Mouse (Mus musculus) left cerebral cortex, adult 11 months (tissue): ENCODE results near the gene Nat9.

Source experiments
- DNase-seq: peaks from one replicate; pipeline ENCODE4 v3.0.0; 2022; ENCODE audit warnings: low spot score

Nat9 gene

DNA sequence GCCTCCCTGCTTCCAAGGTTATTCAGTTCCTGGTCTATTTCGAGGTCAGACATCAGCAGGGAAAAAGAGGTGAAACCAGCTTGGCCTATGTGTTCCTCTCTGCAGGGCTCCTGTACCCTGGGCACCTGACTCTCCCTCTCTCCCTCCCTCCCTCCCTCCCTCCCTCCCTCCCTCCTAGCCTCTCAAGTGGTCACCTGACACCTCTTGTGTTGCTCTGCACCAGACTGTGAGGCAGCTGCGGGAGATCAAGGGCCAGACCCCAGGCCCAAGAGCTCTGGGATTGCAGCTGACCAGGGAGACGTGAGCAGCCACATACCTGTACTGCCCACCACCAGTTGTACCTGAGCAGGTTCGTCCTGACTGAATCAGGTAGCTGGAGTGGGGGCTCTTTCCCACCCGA is 27.5 kb upstream of the Nat9 start:
- no peak for DNase-seq

- no peak for DNase-seq
Observed at GRCm38 (mm10) chr11:115212116-115212515, 24.5 kb upstream of the Nat9 start.

GRCm38 (mm10) chr11:115209958-115210357 is 22.3 kb upstream of the Nat9 start:
- DNase-seq: no peak

DNA sequence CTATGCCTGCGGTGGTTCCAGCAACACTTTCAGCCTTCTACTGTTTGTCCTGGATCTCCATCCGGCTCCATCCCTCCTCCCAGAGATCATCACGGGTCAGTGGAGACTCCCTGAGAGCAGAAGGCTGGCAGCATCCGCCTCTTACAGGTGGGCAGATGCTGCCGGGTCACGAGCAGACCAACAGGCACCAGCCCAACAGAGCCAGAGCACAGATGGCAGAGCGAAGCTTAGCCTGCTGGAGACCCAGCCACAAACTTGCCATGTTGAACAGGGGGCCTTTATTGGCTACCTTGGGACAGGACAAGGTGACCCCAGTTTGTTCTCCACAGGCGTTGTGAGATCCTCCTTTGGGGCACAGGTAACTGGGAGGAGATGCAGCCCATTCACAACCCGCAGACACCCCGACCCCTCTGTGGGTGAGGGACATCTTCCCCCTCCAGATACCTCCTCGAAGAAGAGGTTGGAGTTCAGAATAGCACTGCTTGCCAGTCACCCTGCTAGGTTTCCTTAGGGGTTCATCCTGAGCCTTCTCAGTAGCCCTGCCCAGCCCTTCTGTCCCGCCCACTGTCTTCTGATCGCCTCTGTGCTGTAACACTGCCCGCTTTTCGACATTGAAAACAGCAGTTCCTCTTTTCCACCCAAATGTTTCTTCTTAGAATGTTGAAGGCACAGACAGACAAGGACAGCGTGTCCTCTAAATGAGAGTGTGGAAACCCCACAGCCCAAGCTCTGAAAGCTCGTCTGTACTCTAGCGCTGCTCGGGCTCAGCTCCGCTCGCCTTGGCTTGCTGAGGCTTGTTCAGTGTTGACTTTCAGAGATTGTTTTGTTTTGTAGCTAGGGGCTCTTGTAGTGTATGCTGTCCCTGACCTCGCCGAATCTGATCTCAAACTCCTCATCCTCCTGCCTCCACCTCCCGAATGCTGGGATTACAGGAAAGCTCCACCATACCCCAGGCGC is 21.4 kb upstream of the Nat9 start:
- no peak for DNase-seq

GRCm38 (mm10) chr11:115208126-115208525 is 20.5 kb upstream of the Nat9 start:
- no peak for DNase-seq

- no peak for DNase-seq
Observed at GRCm38 (mm10) chr11:115202756-115203155, 15.1 kb upstream of the Nat9 start.

GRCm38 (mm10) chr11:115202316-115202715 is 14.7 kb upstream of the Nat9 start:
- DNase-seq: no peak

DNA sequence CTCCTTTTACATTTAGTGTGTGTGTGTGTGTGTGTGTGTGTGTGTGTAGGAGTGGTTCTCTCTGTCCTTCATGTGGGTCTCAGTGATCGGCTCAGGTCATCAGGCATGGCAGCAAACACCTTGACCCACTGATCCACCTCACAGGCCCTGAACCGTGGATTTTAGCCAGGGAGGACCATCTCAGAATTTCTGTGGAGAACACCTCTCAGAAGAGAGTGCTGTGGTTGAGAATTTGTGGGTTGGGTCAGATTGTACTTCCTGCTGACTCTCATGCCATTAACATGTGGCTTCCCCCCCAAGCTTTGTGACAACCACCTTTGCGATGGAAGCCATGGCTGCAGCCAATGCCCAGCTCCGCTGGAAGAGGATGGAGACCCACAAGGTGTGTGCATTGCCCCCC is 12.9 kb upstream of the Nat9 start:
- DNase-seq: no peak

- DNase-seq: no peak
Observed at GRCm38 (mm10) chr11:115198932-115199384, 11.3 kb upstream of the Nat9 start.

GRCm38 (mm10) chr11:115197558-115197957 is 9.9 kb upstream of the Nat9 start:
- no peak for DNase-seq

DNA sequence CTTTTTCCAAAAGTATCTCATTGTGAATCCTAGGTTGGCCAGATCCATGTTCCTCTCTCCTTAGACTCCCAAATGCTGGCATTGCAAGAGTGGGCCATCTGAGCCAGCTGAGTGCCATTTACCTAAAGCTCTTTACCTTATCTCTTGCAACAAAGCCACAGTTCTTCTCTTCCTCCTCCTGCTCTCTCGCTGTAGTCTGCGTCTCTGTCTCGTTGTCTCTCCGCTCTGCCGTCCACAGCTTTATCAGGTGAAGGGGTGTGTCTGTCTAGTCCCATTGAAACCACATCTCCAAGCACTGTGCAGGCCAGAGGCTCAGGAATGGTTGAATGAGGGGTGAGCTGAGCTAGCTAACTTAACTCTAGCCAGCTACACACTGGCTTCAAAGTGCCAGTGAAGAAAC is 8.3 kb upstream of the Nat9 start:
- DNase-seq: no peak

- no peak for DNase-seq
Observed at GRCm38 (mm10) chr11:115194693-115195092, 7.0 kb upstream of the Nat9 start.

DNA sequence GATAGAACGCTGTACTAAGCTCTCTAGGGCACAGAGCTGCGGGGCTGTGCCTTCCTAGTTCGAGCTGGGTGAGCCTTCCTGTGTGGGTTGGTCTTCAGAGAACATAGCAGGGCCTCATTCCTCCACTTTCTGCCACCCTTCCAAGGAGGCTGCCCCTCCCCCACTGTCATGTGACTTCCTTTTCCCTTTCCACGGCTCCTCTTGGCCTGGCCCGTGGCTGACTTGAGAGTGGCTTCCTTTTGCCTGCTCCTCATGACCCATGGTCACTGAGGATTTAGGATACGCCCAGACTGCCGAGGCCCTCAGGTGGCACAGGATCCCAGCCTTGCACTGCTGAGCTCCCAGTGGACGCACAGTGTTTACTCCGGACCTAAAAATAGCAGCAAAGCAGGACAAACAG is 4.5 kb upstream of the Nat9 start:
- no peak for DNase-seq

- no peak for DNase-seq
Observed at GRCm38 (mm10) chr11:115189304-115189703, 1.6 kb upstream of the Nat9 start.

GRCm38 (mm10) chr11:115188539-115189231 is 1.0 kb upstream of the Nat9 start:
- no peak for DNase-seq

GRCm38 (mm10) chr11:115187224-115187639 is 427 bp downstream of the Nat9 start, which contains the start of gene Tmem104:
TSS of gene Tmem104 (plus strand) at chr11:115187487.
- peak; percentile 98 for DNase-seq

GRCm38 (mm10) chr11:115184973-115185372 is 2.7 kb downstream of the Nat9 start:
- DNase-seq: no peak

DNA sequence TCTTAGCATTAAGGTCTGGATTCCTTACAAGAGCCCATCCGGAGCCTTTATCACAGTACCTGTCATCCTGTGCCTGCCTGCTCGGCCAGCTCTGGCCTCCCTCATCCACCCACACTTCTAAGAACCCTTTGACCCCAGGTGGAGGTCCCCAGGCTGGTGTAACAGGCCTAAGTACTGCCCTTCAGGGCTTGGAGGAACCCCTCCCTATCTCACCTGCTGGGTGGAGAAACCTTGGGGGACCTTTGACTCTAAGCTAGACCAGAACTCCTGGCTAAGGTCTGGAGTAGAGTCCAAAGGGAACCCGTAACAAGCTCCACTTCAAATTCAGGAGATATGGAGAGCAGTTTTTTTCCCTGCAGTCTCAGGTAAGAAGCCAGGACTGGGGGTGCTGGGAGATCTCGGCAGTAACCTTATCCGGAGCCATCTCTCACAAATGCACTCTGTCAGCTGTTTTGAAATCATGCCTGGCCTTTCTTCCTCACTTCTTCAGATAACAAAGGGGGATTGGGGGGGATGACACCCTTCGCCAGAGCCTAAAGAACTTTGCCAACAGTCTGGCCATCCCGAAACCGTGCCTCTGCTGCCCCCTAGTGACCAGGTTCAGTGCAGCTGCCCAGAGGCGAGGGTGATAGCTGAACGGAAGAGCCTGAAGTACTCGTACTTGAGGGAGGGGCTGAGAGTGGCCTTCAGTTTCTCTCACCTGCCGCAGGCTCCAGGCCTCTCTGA is 5.6 kb downstream of the Nat9 start:
- no peak for DNase-seq

GRCm38 (mm10) chr11:115179881-115180280 is 7.8 kb downstream of the Nat9 start:
- DNase-seq: no peak

DNA sequence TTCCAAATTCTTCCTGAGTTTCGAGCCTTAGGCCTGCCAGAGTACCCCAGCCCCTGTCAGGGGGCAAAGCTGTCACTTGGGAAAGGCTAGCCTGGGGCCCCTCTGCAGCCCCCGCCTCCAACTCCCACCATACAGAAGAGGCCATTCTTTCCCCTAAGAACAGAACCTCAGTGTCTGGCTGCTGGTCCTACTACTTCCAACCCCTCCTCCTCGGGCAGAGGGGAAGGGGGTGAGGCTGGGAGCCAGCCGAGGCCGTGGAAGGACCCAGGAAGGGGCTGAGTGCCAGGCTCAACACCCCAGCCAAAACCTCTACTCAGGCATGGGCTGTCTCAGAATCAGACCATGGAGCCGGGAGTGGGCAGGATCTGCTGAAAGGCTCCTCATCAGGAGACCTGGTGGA is 8.5 kb downstream of the Nat9 start:
- DNase-seq: no peak

DNA sequence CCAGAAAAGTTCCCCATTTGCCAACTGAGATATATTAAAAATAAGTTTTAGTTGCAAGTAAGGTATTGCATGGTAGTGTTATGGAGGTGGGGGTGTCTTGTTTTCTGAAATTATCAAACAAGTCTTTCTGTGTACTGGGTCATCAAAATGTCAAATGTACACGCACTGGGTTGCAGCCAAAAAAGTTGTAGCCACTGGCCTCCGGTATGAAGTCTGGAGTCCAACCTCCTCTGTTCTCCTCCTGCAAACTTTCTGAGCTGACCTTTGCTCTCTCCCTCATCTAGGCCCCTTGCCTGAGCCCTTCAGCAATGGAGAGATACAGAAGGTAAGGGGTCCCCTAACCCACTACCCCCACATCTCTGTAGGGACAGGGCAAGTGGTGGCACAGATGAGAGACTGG is 8.9 kb downstream of the Nat9 start:
- no peak for DNase-seq

DNA sequence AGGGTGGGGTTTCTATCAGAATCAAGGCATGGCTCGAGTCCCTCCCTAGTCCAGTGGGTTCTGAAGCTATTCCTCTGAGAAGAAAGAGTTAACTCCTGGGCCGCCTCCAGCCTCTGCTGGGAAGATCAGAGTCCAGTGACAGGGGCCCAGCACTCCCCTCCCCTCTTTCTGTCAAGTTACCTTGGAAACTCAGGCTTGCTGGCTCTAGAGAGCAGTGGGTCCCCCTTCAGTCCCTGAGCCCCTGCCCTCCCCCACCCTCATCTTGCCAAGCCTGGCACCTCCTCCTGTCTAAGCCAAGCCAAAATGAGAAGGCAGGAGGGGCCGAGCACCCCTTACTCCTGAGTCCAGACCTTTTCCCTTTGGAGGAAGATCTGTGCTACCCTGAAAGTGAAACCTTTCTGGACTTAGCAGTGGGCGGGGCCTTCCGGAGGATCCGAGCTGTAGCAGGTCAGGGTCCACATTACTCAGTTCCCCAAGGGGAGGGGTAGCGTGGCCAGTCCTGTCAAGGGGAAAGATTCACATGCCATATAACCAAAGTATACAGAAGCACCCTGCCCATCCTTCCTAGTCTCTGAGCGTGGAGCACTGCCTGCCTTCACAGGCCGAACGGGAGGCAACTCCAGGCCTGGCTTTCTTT is 10.0 kb downstream of the Nat9 start:
- DNase-seq: no peak
